Mouse (Mus musculus): ENCODE measurements around the gene Ipo13. TPM values are rescaled to one million over a fixed set of nuclear protein-coding genes. Genes with fewer than 3 reads are reported as not detected.

Gene Ipo13
- polyA plus RNA-seq, 1 experiment: 96.0 TPM

DNA sequence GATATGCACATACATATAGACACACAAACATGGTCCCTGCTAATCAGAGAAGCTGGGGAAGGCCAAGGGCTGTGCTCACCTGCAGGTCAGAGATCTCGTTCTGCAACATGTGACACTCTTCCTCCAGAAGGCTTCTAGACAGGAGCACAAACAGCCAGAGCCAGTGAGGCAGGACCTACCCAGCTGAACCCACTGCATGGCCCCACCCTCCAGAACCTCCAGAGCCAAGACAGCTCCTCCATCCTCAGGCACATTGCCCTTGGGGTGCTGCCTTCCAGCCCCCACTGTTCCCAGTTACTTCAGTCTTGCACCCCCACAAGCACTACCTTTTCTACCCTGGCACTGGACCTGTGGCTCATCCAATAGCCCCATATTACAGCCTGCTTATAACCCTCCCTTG lies 44.4 kb downstream of the Ipo13 start:
- Histone ChIP-seq H3K36me3 (ENCODE audit: control insufficient read depth, insufficient read depth, low read length) (no peaks in the 10 kb centered on the region), H3K27me3 (ENCODE audit: control insufficient read depth, insufficient read depth, low read length) (no peaks in the 10 kb centered on the region; the same call in 1 of the 2 replicates), H3K4me3 (ENCODE audit: control insufficient read depth, insufficient read depth, low read length) (no peak overlapping the region), H3K4me1 (replicated peaks; ENCODE audit: control insufficient read depth, insufficient read depth, low read length) (no peaks in the 10 kb centered on the region; the same call in 1 of the 2 replicates), H3K27ac (ENCODE audit: control insufficient read depth, insufficient read depth, low read length) (no peak overlapping the region)
- WGBS: 48% methylated on average over 1 of the region's 1 CpGs
- TF ChIP-seq CTCF (IDR thresholded peaks at IDR 0.05; ENCODE audit: borderline replicate concordance, control insufficient read depth, extremely low read depth, insufficient read depth, low read length, poor library complexity): no peak
- no peak for TF ChIP-seq POLR2A (IDR thresholded peaks at IDR 0.05; ENCODE audit: control insufficient read depth, extremely low read depth, insufficient read depth, low read length, poor library complexity)
- DNase-seq: no peak

DNA sequence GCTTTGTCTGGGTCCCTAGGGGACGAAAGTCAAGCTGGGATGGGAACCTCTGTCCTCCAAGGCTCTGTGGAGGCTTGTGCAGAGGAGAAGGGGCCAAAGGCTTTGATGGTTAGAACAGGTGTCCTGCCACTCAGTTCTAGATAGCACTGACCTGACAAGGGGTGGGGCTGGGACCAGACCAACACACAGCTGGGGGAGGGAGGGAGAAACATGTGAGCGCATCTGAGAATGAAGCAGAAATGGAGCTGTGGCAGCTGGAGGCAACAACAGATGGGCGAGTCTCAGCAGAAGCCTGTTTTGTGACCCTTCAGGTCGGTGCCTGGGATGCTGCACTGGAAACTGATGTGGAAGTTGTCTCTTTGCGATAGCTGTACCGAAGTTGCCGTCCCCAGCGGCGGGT lies 45.5 kb downstream of the Ipo13 start:
- H3K27me3 ChIP-seq (ENCODE audit: control insufficient read depth, insufficient read depth, low read length): no peaks in the 10 kb centered on the region; the same call in 1 of the 2 replicates
- H3K36me3 ChIP-seq (ENCODE audit: control insufficient read depth, insufficient read depth, low read length): no peaks in the 10 kb centered on the region
- DNase-seq: no peak
- TF ChIP-seq POLR2A (IDR thresholded peaks at IDR 0.05; ENCODE audit: control insufficient read depth, extremely low read depth, insufficient read depth, low read length, poor library complexity) (no peak), CTCF (IDR thresholded peaks at IDR 0.05; ENCODE audit: borderline replicate concordance, control insufficient read depth, extremely low read depth, insufficient read depth, low read length, poor library complexity) (no peak)
- no peaks in the 10 kb centered on the region; the same call in 1 of the 2 replicates for H3K4me1 ChIP-seq (replicated peaks; ENCODE audit: control insufficient read depth, insufficient read depth, low read length)
- no peak overlapping the region for H3K4me3 ChIP-seq (ENCODE audit: control insufficient read depth, insufficient read depth, low read length)
- no peak overlapping the region for H3K27ac ChIP-seq (ENCODE audit: control insufficient read depth, insufficient read depth, low read length)
- 85% methylated on average over 9 of the region's 9 CpGs for WGBS

DNA sequence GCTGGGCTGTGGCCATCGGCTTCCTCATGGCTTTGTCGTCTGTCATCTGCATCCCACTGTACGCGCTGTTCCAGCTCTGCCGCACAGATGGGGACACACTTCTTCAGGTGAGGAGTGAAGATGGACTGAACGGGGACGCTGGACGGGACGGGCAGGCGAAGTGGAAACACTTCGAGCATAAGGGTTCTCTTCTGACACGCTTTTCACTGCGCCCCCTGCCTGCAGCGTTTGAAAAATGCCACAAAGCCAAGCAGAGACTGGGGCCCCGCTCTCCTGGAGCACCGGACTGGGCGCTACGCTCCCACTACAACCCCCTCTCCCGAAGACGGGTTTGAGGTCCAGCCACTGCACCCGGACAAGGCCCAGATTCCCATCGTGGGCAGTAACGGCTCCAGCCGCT lies 47.0 kb downstream of the Ipo13 start:
- Histone ChIP-seq H3K27ac (ENCODE audit: control insufficient read depth, insufficient read depth, low read length) (no peak overlapping the region), H3K4me3 (ENCODE audit: control insufficient read depth, insufficient read depth, low read length) (no peak overlapping the region), H3K36me3 (ENCODE audit: control insufficient read depth, insufficient read depth, low read length) (no peaks in the 10 kb centered on the region), H3K27me3 (ENCODE audit: control insufficient read depth, insufficient read depth, low read length) (no peaks in the 10 kb centered on the region; the same call in 1 of the 2 replicates), H3K4me1 (replicated peaks; ENCODE audit: control insufficient read depth, insufficient read depth, low read length) (no peaks in the 10 kb centered on the region; the same call in 1 of the 2 replicates)
- WGBS: 19% methylated on average over 24 of the region's 24 CpGs
- TF ChIP-seq POLR2A (IDR thresholded peaks at IDR 0.05; ENCODE audit: control insufficient read depth, extremely low read depth, insufficient read depth, low read length, poor library complexity): no peak
- TF ChIP-seq CTCF (IDR thresholded peaks at IDR 0.05; ENCODE audit: borderline replicate concordance, control insufficient read depth, extremely low read depth, insufficient read depth, low read length, poor library complexity): peak; percentile 72; the same call in 1 of the 2 replicates
- DNase-seq: peak; percentile 59

DNA sequence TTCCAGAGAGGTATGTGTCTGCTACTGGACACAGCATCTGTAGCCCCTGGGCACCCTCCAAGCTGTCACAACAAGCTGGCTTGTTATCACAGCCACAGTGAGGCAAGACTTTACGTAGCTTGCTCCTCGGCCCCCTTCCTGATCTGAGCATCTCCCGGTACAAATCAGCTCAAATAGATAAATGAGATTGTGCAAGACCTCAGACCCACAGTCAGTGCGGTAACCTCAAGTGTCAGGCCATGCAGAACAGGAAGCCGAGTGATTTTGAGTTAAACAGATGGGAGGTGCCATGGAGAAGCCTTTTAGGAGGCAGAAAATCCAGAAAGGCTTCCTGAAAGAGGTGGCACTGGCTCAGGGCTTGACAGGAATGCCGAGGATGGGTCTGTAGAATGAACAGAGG lies 47.8 kb downstream of the Ipo13 start:
- 48% methylated on average over 6 of the region's 6 CpGs for WGBS

DNA sequence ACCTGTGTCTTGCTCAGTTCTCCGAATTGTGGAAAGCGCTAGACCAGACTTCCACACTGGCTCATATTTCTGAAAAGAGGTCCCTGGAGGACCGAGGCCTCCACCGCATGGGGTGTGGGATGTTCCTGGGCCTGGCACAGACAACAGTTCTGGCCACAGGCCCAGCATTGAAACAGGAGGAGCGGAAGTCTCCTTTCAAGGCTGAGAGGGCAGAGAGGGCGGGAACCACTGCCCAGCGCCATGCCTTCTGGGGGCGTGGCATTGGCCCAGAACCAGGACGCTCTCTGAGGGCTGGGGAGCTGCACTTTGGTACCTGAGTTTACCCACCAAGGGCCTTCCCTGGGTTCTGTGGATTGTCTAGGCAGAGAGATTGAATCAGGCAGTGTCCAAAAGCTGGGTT lies 48.7 kb downstream of the Ipo13 start:
- H3K4me1 ChIP-seq (replicated peaks; ENCODE audit: control insufficient read depth, insufficient read depth, low read length): peaks cover 3% of the 10 kb centered on the region
- no peak for DNase-seq
- 77% methylated on average over 9 of the region's 9 CpGs for WGBS
- no peak overlapping the region for H3K4me3 ChIP-seq (ENCODE audit: control insufficient read depth, insufficient read depth, low read length)
- no peaks in the 10 kb centered on the region for H3K36me3 ChIP-seq (ENCODE audit: control insufficient read depth, insufficient read depth, low read length)
- no peak overlapping the region for H3K27ac ChIP-seq (ENCODE audit: control insufficient read depth, insufficient read depth, low read length)
- no peak for TF ChIP-seq POLR2A (IDR thresholded peaks at IDR 0.05; ENCODE audit: control insufficient read depth, extremely low read depth, insufficient read depth, low read length, poor library complexity)
- no peak for TF ChIP-seq CTCF (IDR thresholded peaks at IDR 0.05; ENCODE audit: borderline replicate concordance, control insufficient read depth, extremely low read depth, insufficient read depth, low read length, poor library complexity)
- no peaks in the 10 kb centered on the region; the same call in 1 of the 2 replicates for H3K27me3 ChIP-seq (ENCODE audit: control insufficient read depth, insufficient read depth, low read length)

More for the DNA sequence above, 47.8 kb downstream of the Ipo13 start:
- DNase-seq: no peak
- Histone ChIP-seq H3K4me3 (ENCODE audit: control insufficient read depth, insufficient read depth, low read length) (no peak overlapping the region), H3K27ac (ENCODE audit: control insufficient read depth, insufficient read depth, low read length) (no peak overlapping the region), H3K36me3 (ENCODE audit: control insufficient read depth, insufficient read depth, low read length) (no peaks in the 10 kb centered on the region), H3K27me3 (ENCODE audit: control insufficient read depth, insufficient read depth, low read length) (no peaks in the 10 kb centered on the region; the same call in 1 of the 2 replicates), H3K4me1 (replicated peaks; ENCODE audit: control insufficient read depth, insufficient read depth, low read length) (no peaks in the 10 kb centered on the region)
- no peak for TF ChIP-seq POLR2A (IDR thresholded peaks at IDR 0.05; ENCODE audit: control insufficient read depth, extremely low read depth, insufficient read depth, low read length, poor library complexity)

DNA sequence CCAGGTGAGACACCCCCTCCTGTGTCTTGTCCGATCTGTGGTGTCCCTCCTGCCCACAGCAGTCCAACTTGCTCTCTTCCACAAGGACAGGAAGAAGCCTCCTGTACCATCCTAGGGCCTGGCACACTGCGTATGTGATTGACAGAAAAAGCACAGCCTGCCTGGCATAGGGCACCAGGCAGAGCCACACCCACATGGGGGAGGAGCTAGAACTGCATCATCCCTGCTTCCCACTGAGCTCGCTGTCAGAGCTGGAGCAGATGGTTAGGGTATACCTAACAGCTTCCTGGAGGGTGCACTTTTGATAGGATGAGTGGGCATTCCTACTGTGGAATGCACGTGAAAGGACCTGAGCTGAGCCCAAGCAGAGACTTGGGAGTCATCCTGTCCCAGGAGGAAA lies 52.0 kb downstream of the Ipo13 start:
- TF ChIP-seq CTCF (IDR thresholded peaks at IDR 0.05; ENCODE audit: borderline replicate concordance, control insufficient read depth, extremely low read depth, insufficient read depth, low read length, poor library complexity) (no peak), POLR2A (IDR thresholded peaks at IDR 0.05; ENCODE audit: control insufficient read depth, extremely low read depth, insufficient read depth, low read length, poor library complexity) (no peak)
- no peak overlapping the region for H3K27ac ChIP-seq (ENCODE audit: control insufficient read depth, insufficient read depth, low read length)
- peaks cover 3% of the 10 kb centered on the region for H3K4me1 ChIP-seq (replicated peaks; ENCODE audit: control insufficient read depth, insufficient read depth, low read length)
- H3K4me3 ChIP-seq (ENCODE audit: control insufficient read depth, insufficient read depth, low read length): no peak overlapping the region
- H3K36me3 ChIP-seq (ENCODE audit: control insufficient read depth, insufficient read depth, low read length): no peaks in the 10 kb centered on the region
- no peaks in the 10 kb centered on the region; the same call in 1 of the 2 replicates for H3K27me3 ChIP-seq (ENCODE audit: control insufficient read depth, insufficient read depth, low read length)
- peak; percentile 11 for DNase-seq
- WGBS: 82% methylated on average over 4 of the region's 4 CpGs

DNA sequence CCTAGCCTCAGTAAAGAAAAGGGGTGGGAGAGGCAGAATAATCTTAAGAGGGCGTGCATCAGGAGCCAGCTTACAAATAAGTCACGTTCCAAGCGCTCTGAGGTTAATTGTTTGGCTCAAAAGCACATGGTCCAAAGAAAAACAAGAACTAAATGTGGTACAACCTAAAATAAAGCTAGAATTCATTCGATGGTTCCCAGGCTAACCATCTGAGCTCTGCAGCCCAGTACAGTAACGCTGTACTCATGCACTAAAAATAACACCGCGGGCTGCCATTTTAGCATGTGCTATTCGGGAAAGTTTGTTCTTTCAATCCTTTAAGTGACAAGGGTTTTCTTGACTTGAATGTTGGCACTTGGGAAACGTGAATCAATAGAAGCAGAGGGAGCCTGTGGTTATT lies 54.2 kb downstream of the Ipo13 start:
- Histone ChIP-seq H3K4me3 (ENCODE audit: control insufficient read depth, insufficient read depth, low read length) (no peak overlapping the region), H3K27ac (ENCODE audit: control insufficient read depth, insufficient read depth, low read length) (no peak overlapping the region), H3K27me3 (ENCODE audit: control insufficient read depth, insufficient read depth, low read length) (no peaks in the 10 kb centered on the region), H3K4me1 (replicated peaks; ENCODE audit: control insufficient read depth, insufficient read depth, low read length) (peaks cover 3% of the 10 kb centered on the region), H3K36me3 (ENCODE audit: control insufficient read depth, insufficient read depth, low read length) (no peaks in the 10 kb centered on the region)
- TF ChIP-seq POLR2A (IDR thresholded peaks at IDR 0.05; ENCODE audit: control insufficient read depth, extremely low read depth, insufficient read depth, low read length, poor library complexity) (no peak), CTCF (IDR thresholded peaks at IDR 0.05; ENCODE audit: borderline replicate concordance, control insufficient read depth, extremely low read depth, insufficient read depth, low read length, poor library complexity) (no peak)
- WGBS: 95% methylated on average over 9 of the region's 9 CpGs
- DNase-seq: no peak
